Mouse (Mus musculus) CH12.LX (cell line): Measurements from ENCODE around the gene Stk24. TPM values are rescaled to one million over a fixed set of nuclear protein-coding genes. Genes with fewer than 3 reads are reported as not detected.

Source experiments
- DNase-seq: peaks from one replicate; pipeline ENCODE4 v3.0.0-alpha.2; 2013; ENCODE audit errors: extremely low read depth
- H3K27ac ChIP-seq: 2 replicates; pipeline ENCODE4 v1.5.1; 2012; ENCODE audit warnings: low read depth, mild to moderate bottlenecking, control low read depth, moderate library complexity; ENCODE audit not compliant: insufficient read depth
- H3K27me3 ChIP-seq: replicated peaks from 2 replicates; pipeline ENCODE3; 2012; ENCODE audit warnings: inconsistent platforms
- H3K36me3 ChIP-seq, 2 experiments: replicated peaks in 1 of 2; 2 replicates each; pipeline versions ENCODE3 to v1.6.1; 2012; ENCODE audit warnings: inconsistent platforms in 1 of 2, low read length in 1 of 2, mild to moderate bottlenecking in 1 of 2, mixed read lengths in 1 of 2, moderate library complexity in 1 of 2; ENCODE audit not compliant: control insufficient read depth in 1 of 2, insufficient read depth in 1 of 2
- H3K4me1 ChIP-seq, 2 experiments: 2 replicates each; pipeline ENCODE4 v1.6.1; 2012; ENCODE audit warnings: inconsistent platforms in 1 of 2, moderate library complexity in 1 of 2; ENCODE audit not compliant: insufficient read depth in 2 of 2, control insufficient read depth in 1 of 2
- H3K4me2 ChIP-seq: 2 replicates; pipeline ENCODE4 v1.6.1; 2012; ENCODE audit warnings: low read depth, mild to moderate bottlenecking, control low read depth; ENCODE audit not compliant: poor library complexity, insufficient read depth, severe bottlenecking
- H3K4me3 ChIP-seq, 3 experiments: fragments of 150-350 bp in 1 of 3; sonication (generic) in 1 of 3; replicated peaks in 1 of 3; 2 replicates each; pipeline versions ENCODE3 to v1.5.1; 2011 to 2012; ENCODE audit warnings: low read depth in 2 of 3, low read length in 2 of 3, mild to moderate bottlenecking in 2 of 3, moderate library complexity in 2 of 3, control low read depth in 1 of 3, improper control_type of control experiment in 1 of 3, inconsistent platforms in 1 of 3, mixed read lengths in 1 of 3; ENCODE audit not compliant: poor library complexity in 1 of 3
- H3K79me2 ChIP-seq: replicated peaks from 2 replicates; pipeline ENCODE4 v1.6.1; 2012; ENCODE audit warnings: mild to moderate bottlenecking, moderate library complexity; ENCODE audit not compliant: control insufficient read depth, poor library complexity, insufficient read depth, severe bottlenecking; ENCODE audit errors: extremely low read depth
- H3K9ac ChIP-seq: 2 replicates; pipeline ENCODE4 v1.6.1; 2012; ENCODE audit warnings: low read depth, mild to moderate bottlenecking, control low read depth, moderate library complexity; ENCODE audit not compliant: insufficient read depth
- H3K9me3 ChIP-seq: replicated peaks from 2 replicates; pipeline ENCODE3; 2012; ENCODE audit warnings: low read length, inconsistent platforms, mixed read lengths
- CTCF ChIP-seq, 2 experiments: IDR thresholded peaks in 1 of 2; conservative IDR thresholded peaks in 1 of 2; 2 replicates each; pipeline ENCODE4 v1.5.1; 2011 to 2012; ENCODE audit warnings: low read depth in 2 of 2, low read length in 2 of 2, improper control_type of control experiment in 1 of 2, inconsistent platforms in 1 of 2, mild to moderate bottlenecking in 1 of 2, moderate library complexity in 1 of 2
- EP300 ChIP-seq: IDR thresholded peaks from 2 replicates; pipeline ENCODE4 v1.6.1; 2011; ENCODE audit warnings: low read length, improper control_type of control experiment
- ETS1 ChIP-seq: conservative IDR thresholded peaks from 2 replicates; pipeline ENCODE4 v1.6.1; 2012; ENCODE audit warnings: low read depth, mild to moderate bottlenecking, inconsistent platforms, low read length, improper control_type of control experiment, moderate library complexity
- HCFC1 ChIP-seq: IDR thresholded peaks from 2 replicates; pipeline ENCODE4 v1.6.1; 2012; ENCODE audit warnings: low read depth, mild to moderate bottlenecking, inconsistent platforms, low read length, improper control_type of control experiment
- JUN ChIP-seq: IDR thresholded peaks from 2 replicates; pipeline ENCODE4 v1.6.1; 2011; ENCODE audit warnings: low read depth, mild to moderate bottlenecking, low read length, improper control_type of control experiment, moderate library complexity; ENCODE audit not compliant: insufficient read depth
- KAT2A ChIP-seq: IDR thresholded peaks from 2 replicates; pipeline ENCODE4 v1.6.1; 2012; ENCODE audit warnings: low read length, improper control_type of control experiment, inconsistent platforms; ENCODE audit not compliant: insufficient replicate concordance
- MAFK ChIP-seq: IDR thresholded peaks from 2 replicates; pipeline ENCODE4 v1.6.1; 2011; ENCODE audit warnings: low read length, improper control_type of control experiment; ENCODE audit not compliant: insufficient replicate concordance
- MXI1 ChIP-seq: IDR thresholded peaks from 2 replicates; pipeline ENCODE4 v1.6.1; 2011; ENCODE audit warnings: mild to moderate bottlenecking, low read depth, low read length, improper control_type of control experiment
- MYC ChIP-seq: IDR thresholded peaks from 2 replicates; pipeline ENCODE4 v1.6.1; 2011; ENCODE audit warnings: low read depth, mild to moderate bottlenecking, improper control_type of control experiment, low read length
- NELFE ChIP-seq: IDR thresholded peaks from 2 replicates; pipeline ENCODE4 v1.6.1; 2011; ENCODE audit warnings: low read depth, low read length, improper control_type of control experiment
- PAX5 ChIP-seq: IDR thresholded peaks from 2 replicates; pipeline ENCODE4 v1.6.1; 2012; ENCODE audit warnings: low read length, inconsistent platforms, mixed read lengths
- RCOR1 ChIP-seq: conservative IDR thresholded peaks from 2 replicates; pipeline ENCODE4 v1.6.1; 2012; ENCODE audit warnings: low read depth, mild to moderate bottlenecking, inconsistent platforms, low read length, improper control_type of control experiment
- SMC3 ChIP-seq: IDR thresholded peaks from 2 replicates; pipeline ENCODE4 v1.6.1; 2011; ENCODE audit warnings: low read depth, low read length, improper control_type of control experiment
- USF2 ChIP-seq: conservative IDR thresholded peaks from 2 replicates; pipeline ENCODE4 v1.6.1; 2011; ENCODE audit warnings: low read depth, low read length, improper control_type of control experiment
- ZMIZ1 ChIP-seq: IDR thresholded peaks from 2 replicates; pipeline ENCODE4 v1.6.1; 2012; ENCODE audit warnings: low read depth, mild to moderate bottlenecking, inconsistent platforms, low read length, improper control_type of control experiment
- dilution Hi-C: fragments of 300-500 bp; cut with MboI; formaldehyde crosslinking; loops from 2 replicates; pipeline ENCODE4 v1.14.3; 2020; ENCODE audit warnings: low sequenced_read_pairs; ENCODE audit not compliant: extremely low pct_unique_long_range_greater_than_20kb, extremely low pct_ligation_motif_present
- in situ Hi-C: fragments of 300-500 bp; cut with MboI; formaldehyde crosslinking; loops from 3 replicates; pipeline ENCODE4 v1.14.3; 2019; ENCODE audit warnings: low sequenced_read_pairs, low pct_ligation_motif_present, low pct_unique_long_range_greater_than_20kb, mixed read lengths
- polyA plus RNA-seq: library from polyadenylated mRNA; unstranded; fragments of >175 nt; gene quantifications from 2 replicates; pipeline ENCODE4 v1.2.1, GENCODE M21; 2012; ENCODE audit warnings: low read depth; ENCODE audit not compliant: insufficient read length
- total RNA-seq, 2 experiments: library from RNA; depleted of rRNA; stranded (reverse); fragments of 300-350 nt in 1 of 2; fragments of >200 nt in 1 of 2; gene quantifications; 2 replicates each; pipeline ENCODE4 v1.2.3; 2012 to 2014

The Stk24 gene
- total and polyA plus RNA-seq, 3 experiments = 35.5 to 96.7 (median 52.7) TPM

- Histone ChIP-seq H3K79me2 (no peaks in the 10 kb centered on the region), H3K4me2 (no peak overlapping the region), H3K9me3 (peaks cover 10% of the 10 kb centered on the region), H3K9ac (no peak overlapping the region), H3K36me3 (no peaks in the 10 kb centered on the region), H3K4me3 (no peak overlapping the region), H3K27ac (no peak overlapping the region), H3K27me3 (no peaks in the 10 kb centered on the region), H3K4me1 (peaks cover 9 to 49% of the 10 kb centered on the region in 2 experiments)
- dilution Hi-C loops = no loop called here
- TF ChIP-seq USF2 (no peak), NELFE (no peak), ZMIZ1 (no peak), EP300 (no peak), KAT2A (no peak), MXI1 (no peak), JUN (no peak), ETS1 (no peak), CTCF (conservative IDR thresholded peaks at IDR 0.05 in 1 of 2, IDR thresholded peaks at IDR 0.05 in 1 of 2; ENCODE audit: low read depth in 2 of 2, low read length in 2 of 2) (no peak), HCFC1 (no peak)
- no peak for DNase-seq
- in situ Hi-C loops = no loop called here
These were observed 43.0 kb upstream of the Stk24 start for GRCm38 (mm10) chr14:121422664-121423340.

- TF ChIP-seq MAFK = no peak
- TF ChIP-seq SMC3 = no peak
- no peak for TF ChIP-seq EP300
- TF ChIP-seq RCOR1 = no peak
- TF ChIP-seq MYC = no peak
- no peak for TF ChIP-seq PAX5
- TF ChIP-seq CTCF (conservative IDR thresholded peaks at IDR 0.05 in 1 of 2, IDR thresholded peaks at IDR 0.05 in 1 of 2; ENCODE audit: low read depth in 2 of 2, low read length in 2 of 2) = no peak
- Histone ChIP-seq H3K27ac (no peak overlapping the region), H3K4me1 (peaks cover 9 to 47% of the 10 kb centered on the region in 2 experiments), H3K36me3 (no peaks in the 10 kb centered on the region), H3K27me3 (no peaks in the 10 kb centered on the region), H3K79me2 (no peaks in the 10 kb centered on the region), H3K9ac (no peak overlapping the region), H3K4me2 (no peak overlapping the region), H3K4me3 (no peak overlapping the region), H3K9me3 (peaks cover 9% of the 10 kb centered on the region)
- dilution Hi-C loops (no loop called here), in situ Hi-C loops (no loop called here)
- DNase-seq = no peak
These were observed 42.2 kb upstream of the Stk24 start for GRCm38 (mm10) chr14:121422000-121422399.
